Mouse (Mus musculus) neutrophil, adult 5-6 weeks (primary cell): ENCODE data around the gene Tnks2. TPM values are rescaled to one million over a fixed set of nuclear protein-coding genes. Genes with fewer than 3 reads are reported as not detected.

Experiments used
- ATAC-seq: fragments of 151-379, 151-347 bp; 2 replicates; pipeline ENCODE4 v1.8.0; 2017; ENCODE audit warnings: mild to moderate bottlenecking, moderate TSS enrichment; ENCODE audit not compliant: insufficient number of reproducible peaks, poor library complexity, low FRiP score, severe bottlenecking; ENCODE audit errors: extremely low read depth
- total RNA-seq: library from RNA; stranded (forward); fragments of 200-1000 nt; gene quantifications from 2 replicates; pipeline ENCODE4 v1.2.3, GENCODE M21; 2017

The Tnks2 gene
- 142 and 180 TPM in 2 replicates for total RNA-seq

DNA sequence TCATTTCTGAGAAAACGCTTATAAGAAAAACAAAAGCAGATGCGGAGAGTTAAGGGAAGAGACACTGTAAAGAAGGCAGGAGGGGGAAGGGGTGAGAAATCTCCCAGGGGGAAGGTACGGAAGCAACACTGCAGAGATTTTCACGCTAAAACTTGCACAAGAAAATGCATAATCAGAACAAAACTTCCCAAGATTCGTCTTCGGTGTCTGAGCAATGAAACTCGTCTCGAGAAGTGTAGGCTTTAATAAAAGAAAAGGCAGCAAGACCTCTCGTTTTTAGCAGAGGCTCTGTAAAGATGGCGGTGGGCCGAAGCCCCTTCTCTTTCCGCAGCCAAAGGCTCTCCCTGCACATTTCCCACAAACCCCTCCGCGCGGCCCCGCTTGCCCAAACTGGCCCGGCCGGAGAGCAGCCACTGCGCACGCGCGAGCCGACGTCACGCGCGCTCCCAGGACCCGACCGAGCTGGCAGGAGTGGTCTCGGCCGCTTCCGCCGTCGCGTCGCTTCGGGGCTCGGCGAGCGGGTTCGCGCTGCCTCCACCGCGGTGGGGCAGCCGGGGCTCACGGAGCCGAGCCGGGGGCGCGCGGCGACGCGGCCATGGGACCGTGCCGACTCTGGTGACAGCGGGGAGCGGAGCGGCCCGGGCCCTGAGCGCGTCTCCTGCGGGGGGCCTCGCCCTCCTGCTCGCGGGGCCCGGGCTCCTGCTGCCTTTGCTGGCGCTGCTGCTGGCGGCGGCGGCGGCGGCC, at the start of gene Tnks2:
Gene Tnks2 (plus strand): TSS at position 445 of the 744 bp plus-strand sequence.
- peak; percentile 64 for ATAC-seq

DNA sequence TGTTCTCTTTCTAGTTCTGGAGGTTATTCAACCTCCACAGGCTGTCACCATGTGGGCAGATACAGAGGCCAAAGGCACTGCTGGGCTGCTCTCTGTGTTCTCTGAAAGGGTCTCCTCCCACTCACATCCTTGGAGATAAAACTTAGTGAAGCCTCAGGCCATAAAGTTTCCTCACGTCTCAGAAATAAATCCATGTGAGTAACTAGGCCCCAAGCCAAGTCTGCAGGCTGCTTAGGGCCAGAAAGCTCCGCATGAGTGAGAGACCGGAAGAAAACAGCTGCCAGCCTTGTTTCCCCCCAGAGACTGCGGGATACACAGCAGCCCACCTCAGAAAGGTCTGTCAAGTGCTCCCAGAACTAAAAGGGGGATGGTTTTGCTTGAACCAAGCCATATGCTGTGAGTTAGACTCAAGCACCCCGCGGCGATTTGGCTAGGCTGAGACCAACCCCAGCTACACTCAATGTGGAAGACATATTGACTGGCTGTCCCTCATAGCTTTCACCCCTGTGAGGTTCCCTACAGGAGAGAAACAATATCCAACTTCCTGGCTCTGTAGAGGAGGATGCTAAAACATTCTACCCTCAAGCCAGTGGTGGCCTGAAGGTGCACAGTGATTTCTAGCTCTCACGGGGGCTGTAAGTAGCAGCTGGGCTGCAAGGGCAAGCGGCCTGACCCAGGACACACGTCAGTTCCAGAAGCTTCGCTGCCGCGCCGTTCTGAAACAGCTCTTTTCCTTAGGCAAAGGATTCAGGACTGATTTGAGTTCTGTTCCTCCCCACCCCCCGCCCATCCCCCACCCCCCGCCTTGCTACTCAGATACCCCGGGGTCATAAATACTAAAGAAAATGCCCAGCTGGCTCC, 43.9 kb upstream of the Tnks2 start:
- no peak for ATAC-seq

DNA sequence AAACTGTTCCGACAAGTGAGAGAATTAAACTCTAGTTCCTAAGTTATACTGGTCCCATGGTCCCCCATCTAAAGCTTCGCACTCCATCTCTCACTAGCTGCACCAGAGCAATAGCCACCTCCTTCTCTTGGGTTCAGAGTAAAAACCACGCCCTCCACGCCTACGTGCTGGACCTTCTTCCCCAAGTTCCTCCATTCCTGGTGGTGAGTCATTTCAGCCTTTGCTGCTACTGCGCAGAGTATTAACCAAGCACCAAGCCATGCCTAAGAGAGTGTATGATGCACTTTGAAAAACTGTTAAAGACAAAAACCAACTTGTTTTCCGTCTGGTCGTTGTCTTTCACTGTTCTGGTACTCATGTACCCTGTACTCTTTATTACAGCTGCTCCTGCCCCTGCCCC, 41.4 kb upstream of the Tnks2 start:
- no peak for ATAC-seq

DNA sequence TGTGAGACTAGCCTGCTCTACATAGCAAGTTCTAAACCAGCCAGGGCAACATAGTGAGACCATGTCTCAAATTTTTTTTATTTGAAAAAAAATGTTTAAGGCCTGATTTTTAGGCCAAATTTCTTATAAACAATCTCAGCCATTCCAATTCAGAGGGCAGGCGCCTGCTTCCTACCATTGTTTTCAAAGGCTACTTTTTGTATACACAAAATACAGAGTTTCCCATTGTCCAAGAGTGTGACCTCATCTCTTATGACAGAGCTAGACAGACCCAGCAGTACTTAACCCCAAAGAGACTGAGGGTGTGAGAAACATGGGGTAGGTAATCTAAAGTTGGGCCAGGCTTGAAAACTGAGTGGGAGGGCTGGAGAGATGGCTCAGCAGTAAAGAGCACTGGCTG, 40.6 kb upstream of the Tnks2 start:
- no peak for ATAC-seq

DNA sequence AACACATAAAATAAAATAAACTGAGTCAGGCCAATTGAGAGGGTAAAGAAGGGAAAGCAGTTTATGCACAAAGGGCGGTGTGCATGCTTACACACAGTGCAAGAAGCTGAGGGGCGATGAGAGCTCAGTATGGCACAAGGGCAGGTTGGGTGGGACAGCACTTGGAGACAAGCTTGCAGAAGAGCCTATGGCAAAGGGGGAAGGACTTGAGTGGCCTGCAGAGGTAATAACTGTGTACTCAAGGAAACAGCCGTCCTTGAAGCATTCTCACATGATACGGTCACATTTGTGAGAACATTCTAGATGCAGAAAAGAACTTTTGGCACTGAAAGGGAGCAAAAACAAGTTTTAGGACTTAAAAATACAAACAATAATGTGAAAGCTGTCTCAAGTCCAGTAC, 40.0 kb upstream of the Tnks2 start:
- ATAC-seq = no peak

DNA sequence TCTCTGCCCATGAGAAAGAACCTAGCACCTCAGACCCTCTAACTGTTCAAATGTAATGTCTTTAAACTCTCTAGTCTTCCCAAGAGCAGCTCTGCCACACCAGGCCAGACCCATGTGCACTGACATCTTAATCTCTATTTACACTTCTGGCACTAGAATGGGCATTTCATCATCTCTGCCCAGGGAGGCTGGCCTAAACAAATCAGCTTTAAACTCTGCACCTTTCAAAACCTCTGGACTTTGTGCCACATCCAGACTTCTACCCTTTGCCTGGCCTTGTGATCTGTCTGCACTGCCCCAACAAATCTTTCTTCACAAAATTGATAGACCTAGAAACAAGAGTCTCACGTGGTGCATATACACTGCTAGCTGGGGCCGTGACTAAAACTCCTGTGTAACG, 38.8 kb upstream of the Tnks2 start:
- ATAC-seq = no peak

DNA sequence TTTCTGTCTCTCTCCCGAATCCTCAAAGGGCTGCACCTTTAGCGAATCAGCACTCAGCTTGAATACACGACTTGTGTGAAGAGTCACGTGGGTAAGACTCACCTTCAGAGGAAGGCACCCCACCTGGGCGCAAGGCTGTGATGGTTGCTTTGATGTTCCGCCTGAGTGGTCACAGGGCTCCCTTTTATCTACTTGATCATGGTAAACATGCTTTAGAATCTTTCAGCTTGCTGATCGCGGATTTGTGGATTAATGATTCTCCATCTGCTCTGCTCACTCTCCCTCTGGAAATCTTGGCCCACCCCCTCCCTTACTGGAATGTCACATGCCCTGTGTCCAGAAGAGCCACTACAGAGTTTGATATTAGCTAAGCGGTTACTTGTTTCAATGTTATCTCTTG, 37.1 kb upstream of the Tnks2 start:
- ATAC-seq = no peak

DNA sequence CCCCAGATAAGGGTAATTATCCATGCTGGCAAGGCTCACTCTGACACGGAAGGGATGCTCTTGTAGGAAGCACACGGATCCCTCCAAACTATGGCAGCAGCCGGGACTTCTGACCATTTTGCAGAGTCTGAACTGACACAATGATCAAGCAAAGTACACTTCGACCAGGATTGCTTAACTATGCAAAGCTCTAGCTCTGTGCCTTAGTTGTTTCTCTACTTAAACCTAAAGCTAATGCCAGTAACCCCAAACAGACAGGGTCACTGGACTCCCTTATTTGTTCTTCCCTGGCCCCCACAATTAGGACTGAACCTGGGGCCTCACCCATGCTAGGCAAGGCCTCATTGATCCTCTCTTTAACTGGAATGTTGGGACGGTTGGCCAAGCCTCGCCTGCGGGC, 33.7 kb upstream of the Tnks2 start:
- no peak for ATAC-seq

DNA sequence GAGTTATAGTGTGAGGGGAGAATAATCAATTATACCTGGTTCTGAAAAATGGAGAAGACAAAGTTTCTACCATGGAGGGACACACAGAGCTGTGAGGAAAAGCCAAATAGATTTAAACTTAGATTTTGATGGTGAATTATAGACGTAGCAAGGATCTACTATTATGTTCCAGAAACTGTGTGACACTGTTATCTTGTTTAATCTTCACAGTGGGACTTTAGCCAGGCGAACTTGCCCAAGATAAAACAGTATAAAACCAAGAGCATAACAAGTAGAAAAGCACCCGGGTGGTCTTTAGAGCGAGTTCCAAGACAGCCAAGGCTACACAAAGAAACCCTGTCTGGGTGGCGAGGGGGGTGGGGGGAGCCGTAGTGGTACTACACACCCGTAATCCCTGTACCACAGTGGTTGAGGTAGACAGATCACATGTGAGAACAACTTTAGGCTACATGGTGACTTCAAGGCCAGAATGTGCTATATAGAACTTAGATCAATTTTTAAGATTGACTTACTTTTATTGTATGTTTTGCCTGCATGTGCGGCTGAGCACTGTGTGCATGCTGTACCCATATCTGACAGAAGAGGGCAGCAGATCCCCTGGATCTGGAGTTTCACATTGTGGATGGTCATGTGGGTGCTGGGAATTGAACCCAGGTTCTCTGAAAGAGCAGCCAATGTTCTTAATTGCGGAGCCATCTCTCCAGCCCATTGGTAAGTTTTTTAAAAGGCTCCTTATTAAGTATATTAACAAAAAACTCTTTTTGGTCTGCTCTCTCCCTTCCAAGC, 32.0 kb upstream of the Tnks2 start:
- ATAC-seq = no peak

DNA sequence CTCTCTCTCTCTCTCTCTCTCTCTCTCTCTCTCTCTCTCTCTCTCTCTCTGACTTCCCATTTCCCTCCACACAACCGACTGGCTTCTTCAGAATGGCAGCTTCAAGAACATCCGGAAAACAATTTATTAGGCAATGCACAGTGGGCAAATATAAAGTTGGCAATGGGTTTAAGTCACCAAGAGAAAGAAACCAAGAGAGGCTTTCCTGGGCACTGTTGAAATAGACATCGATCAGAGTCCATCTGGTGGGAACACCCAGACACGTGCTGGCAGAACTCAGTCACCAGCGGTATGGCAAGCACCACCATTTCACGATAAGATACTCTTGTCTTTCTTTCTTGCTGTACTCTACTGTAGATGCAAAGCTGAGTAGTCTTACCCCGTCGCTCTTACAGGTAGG, 30.6 kb upstream of the Tnks2 start:
- no peak for ATAC-seq

DNA sequence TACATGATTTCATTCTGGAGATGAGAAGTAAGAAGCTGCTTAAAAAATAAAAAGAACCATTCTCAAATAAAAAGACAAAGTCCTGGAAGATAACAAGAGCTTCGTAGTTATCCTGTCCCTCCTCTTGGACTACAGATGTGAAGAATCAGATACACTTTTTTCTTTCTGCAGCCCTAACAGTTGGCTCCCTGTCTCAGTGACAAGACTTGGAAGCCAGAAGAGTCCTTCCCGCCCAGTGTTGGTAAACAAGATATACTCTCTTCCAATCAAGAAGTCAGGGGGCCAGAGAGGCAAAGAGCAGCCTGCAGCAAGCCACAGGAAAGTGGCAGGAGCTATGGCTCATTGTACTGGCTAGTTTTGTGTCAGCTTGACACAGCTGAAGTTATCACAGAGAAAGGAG, 27.2 kb upstream of the Tnks2 start:
- no peak for ATAC-seq

DNA sequence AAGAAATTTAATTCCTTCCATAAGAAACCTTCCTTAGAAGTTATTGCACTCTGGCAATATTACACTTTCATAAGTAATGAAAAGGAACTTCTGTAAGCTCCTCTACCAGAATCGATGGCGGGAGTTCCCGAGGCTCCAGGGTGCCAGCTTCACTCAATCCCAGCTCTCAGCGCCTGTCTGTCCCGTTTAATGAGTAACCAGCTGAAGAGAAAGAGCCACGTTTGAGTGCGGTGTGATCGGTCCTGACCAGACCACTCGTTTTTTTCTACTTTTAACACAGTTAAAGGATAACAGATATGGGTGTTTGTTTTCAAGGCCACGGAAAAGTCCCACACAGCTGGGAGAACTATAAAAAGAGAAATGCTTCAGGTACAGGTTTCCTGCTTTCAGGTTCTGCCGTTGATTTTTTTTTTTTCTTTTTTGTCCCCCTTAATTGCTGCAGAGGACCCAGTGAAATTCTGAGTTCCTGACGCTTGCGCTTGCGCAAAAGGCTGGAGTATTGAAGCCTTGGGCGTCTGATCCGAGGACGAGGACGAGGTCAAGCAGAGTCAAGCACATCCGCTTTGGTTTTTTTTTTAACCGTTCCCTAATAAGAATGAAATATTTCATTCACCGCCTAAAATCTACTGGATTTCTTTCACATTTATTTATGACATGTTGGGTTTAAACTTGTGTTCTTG, 25.5 kb upstream of the Tnks2 start:
- ATAC-seq = no peak

DNA sequence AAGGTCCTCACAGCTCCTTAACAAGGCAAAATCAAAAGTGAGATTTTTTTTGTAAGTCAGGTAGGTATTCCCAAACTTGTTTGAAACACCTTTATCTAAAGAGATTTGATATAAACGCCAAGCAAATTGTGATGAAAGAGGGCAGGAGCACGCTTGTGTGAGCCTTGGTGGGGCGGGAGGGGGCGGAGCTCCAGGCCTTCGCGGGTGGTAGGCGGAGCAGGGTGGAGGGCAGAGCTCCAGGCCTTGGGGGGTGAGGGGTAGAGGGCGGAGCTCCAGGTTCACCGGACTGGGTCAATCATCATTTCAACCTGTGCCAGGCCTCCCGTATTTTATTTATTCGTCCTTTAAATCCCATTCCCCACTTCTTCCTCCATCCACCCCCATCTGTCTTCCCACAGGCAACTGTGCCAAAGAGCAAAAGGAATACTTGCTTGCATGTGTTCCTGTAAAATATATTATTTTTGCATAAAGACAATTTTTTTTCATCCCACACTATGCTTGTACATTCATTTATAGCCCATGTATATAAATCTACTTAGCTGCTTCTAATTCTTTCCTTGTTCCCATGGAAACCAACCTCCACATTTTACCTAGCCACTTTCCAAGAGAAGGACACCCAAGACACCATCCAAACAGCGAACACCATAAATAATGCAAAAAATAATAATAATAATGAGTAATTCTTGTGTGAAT, 24.4 kb upstream of the Tnks2 start:
- ATAC-seq = no peak

DNA sequence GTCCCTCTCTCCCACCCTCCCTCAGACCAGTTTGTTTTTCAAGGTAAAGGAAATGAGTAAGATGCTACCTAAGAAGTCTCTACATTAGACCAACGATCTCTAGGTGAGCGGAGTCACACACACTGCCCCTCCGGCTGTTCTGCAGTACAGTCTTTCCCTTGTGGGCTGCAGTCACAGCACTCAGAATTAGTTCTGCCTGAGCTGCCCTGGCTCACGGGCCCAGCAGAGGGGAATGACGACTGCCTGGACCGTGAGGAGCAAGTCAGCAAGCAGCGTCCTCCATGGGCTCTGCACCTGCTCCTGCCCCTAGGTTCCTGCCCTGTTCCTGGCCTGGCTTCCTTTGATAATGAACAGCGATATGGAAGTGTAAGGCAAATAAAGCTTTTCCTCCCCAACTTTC, 22.0 kb upstream of the Tnks2 start:
- no peak for ATAC-seq

DNA sequence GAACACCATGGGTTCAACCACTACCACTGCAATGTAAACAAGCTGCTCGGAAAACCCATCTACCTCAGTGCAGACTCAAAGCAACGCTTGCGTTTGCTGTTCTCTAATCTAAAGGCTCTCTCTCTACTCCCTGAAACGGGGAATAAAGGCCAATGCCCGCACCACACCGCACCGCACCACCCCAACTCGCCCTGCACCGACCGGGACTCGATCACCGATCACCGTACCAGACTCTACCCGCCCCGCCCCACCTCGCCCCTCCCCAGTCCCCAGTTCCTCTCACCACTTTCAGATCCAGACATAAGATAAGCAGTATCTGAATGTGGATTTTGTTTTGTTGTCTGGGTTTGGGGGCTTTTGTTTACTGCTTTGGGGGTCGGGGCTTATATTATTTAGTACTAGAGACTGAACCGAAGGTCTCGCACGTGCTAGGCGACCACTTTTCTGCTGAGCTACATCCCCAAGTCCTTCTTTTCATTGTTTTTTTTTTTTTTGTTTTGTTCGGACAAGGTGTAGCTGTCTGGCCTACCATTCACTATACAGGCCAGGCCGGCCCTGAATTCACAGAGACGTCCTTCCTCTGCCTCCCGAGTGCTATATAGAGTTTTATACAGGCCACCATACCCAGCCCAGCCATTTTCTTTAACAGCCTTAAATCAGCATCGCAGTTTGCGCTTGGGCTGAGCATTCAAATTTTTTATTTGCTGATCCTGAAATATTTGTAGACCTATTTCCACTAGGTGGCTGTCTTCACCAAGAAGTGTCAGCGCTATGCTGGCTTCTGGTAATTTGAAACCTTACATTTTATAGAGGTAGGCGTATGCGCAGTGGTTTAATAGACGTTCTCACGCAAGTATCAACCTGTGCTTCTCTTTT, 18.4 kb upstream of the Tnks2 start:
- peak; percentile 64 for ATAC-seq

DNA sequence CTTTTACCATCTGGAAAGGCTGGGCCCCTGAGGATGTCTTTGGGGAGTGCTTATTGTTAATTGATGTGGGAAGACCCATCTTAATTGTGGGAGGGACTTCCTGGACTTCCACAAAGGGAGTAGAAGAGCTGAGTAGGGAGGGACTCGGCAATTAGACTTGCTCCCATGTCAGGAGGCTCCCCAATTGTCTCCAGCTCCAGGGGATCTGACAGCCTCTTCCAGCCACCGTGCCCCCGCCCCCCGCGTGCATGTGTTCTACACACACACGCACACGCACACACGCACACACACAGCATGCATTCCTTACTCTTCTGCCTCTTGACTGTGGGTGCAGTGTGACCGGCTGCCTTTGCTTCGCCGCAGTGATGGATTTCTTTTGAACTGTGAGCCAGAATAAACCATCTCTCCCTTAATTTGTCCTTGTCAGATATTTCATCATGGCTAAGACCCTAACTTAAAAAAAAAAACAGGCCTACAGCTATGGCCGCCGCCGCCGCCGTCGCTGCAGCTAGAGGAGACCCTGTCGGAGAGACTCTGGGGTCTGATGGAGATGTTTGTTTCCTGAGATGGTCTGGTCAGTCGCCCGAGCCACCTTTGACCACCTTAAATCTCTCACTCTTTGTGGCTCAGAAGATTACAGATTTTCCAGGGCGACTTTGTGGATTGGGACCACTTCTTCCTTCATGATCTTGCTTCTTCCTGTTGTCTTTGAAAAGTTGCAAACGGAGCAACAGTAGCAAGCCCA, 15.7 kb upstream of the Tnks2 start:
- ATAC-seq = no peak

DNA sequence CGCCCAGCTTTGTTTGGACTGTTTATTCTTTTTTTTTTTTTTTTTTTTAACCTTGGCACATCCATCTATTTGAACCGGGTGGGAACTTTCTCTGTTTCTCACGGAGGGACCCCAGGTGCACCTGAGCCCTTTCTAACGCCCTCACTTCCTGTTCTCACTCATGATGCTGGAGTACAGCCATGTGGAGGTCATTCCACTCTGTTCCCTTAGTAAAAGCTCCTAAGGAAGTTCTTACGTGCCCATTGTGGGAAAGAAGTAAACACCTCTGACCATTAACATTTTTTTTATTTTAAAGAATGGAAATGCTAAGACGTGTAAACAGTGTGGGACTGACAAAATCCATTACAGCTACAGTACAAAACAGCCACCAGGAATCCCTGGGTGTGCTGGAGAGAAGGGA, 14.8 kb upstream of the Tnks2 start:
- no peak for ATAC-seq
